Mouse (Mus musculus): Measurements from ENCODE around the gene Tmem108. TPM values are rescaled to one million over a fixed set of nuclear protein-coding genes. Genes with fewer than 3 reads are reported as not detected.
A peak's percentile ranks its signal among the peaks of the same experiment; 100 is the strongest.

Tmem108 gene
- polyA plus RNA-seq, 1 experiment from 2014 or later: 11.5 TPM

- H3K9me3 ChIP-seq (replicated peaks): no peaks in the 10 kb centered on the region
- 93% methylated on average over 4 of the region's 4 CpGs for WGBS
- no peak overlapping the region for H3K4me3 ChIP-seq
- H3K27ac ChIP-seq: no peak overlapping the region
- H3K4me1 ChIP-seq: peaks cover 3% of the 10 kb centered on the region; the same call in 1 of the 2 replicates
- no peaks in the 10 kb centered on the region for H3K36me3 ChIP-seq
- H3K27me3 ChIP-seq (ENCODE audit: low read depth, poor library complexity, severe bottlenecking): no peaks in the 10 kb centered on the region
- no peak for DNase-seq (ENCODE audit: low spot score)
Measured at GRCm38 (mm10) chr9:103641340-103641739, 120.3 kb downstream of the Tmem108 start.

- 55% methylated on average over 1 of the region's 1 CpGs for WGBS
- DNase-seq (ENCODE audit: low spot score): no peak
- H3K4me3 ChIP-seq: no peak overlapping the region
- H3K27me3 ChIP-seq (ENCODE audit: low read depth, poor library complexity, severe bottlenecking): no peaks in the 10 kb centered on the region
- H3K9me3 ChIP-seq (replicated peaks): no peaks in the 10 kb centered on the region
- no peaks in the 10 kb centered on the region for H3K36me3 ChIP-seq
- H3K4me1 ChIP-seq: peaks cover 4% of the 10 kb centered on the region; the same call in 1 of the 2 replicates
- H3K27ac ChIP-seq: no peak overlapping the region
Measured at GRCm38 (mm10) chr9:103639413-103639812, 122.2 kb downstream of the Tmem108 start.

DNA sequence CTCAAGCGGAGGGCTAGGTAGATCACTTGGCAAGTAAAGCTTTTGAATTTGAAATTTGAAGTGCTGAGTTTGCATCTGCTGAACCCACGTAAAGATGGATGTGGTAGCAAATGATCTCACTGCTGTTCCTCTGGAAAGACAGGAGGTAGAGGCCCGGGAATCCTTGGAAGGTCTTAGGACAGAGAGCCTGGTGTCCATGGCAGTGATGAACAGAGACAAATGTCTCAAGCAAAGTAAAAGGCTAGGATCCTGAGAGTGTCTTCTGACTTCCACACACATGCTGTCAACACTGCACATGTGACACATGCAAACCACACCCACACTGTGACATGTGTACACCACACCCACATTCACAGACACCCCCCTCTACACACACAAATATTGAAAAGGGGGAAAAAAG lies 124.2 kb downstream of the Tmem108 start:
- no peaks in the 10 kb centered on the region for H3K36me3 ChIP-seq
- no peaks in the 10 kb centered on the region for H3K27me3 ChIP-seq (ENCODE audit: low read depth, poor library complexity, severe bottlenecking)
- peaks cover 4% of the 10 kb centered on the region; the same call in 1 of the 2 replicates for H3K4me1 ChIP-seq
- WGBS: 68% methylated on average over 3 of the region's 3 CpGs
- no peak overlapping the region for H3K4me3 ChIP-seq
- no peak for DNase-seq (ENCODE audit: low spot score)
- no peaks in the 10 kb centered on the region for H3K9me3 ChIP-seq (replicated peaks)
- H3K27ac ChIP-seq: no peak overlapping the region

- no peak overlapping the region for H3K4me3 ChIP-seq
- H3K4me1 ChIP-seq: peaks cover 4% of the 10 kb centered on the region; the same call in 1 of the 2 replicates
- DNase-seq (ENCODE audit: low spot score): no peak
- H3K36me3 ChIP-seq: no peaks in the 10 kb centered on the region
- WGBS: 46% methylated on average over 3 of the region's 3 CpGs
- H3K27ac ChIP-seq: no peak overlapping the region
- no peaks in the 10 kb centered on the region for H3K27me3 ChIP-seq (ENCODE audit: low read depth, poor library complexity, severe bottlenecking)
- no peaks in the 10 kb centered on the region for H3K9me3 ChIP-seq (replicated peaks)
Measured at GRCm38 (mm10) chr9:103636847-103637246, 124.8 kb downstream of the Tmem108 start.

DNA sequence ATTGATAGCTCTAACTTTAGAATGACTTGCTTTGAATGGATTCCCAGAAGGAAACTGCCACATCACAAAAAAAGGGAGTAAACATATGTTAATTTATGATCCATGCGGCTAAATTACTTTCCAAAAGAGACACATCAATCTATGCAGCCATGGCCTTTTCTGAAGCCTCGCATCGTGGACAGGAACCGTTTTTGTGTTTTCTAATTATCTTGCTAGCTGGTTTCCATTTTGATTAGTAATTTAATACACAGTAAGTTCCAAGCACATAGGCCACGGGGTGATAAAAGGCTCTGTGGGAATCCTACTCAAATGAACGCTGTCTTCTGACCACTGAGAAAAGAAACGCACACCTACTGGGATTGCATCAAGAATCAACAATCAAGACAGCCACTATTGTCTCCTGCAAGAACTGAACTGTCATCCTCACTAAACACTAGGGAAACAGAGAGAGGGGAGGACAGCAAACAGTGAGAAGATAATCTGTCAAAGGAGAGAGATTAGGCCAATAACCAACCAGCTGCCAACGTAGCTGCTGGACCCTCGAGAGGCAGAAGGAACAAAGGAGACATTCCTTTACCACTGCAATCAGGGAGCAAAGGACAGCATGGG lies 132.7 kb downstream of the Tmem108 start:
- Histone ChIP-seq H3K36me3 (no peaks in the 10 kb centered on the region), H3K4me1 (peaks cover 1% of the 10 kb centered on the region), H3K27ac (no peak overlapping the region), H3K27me3 (ENCODE audit: low read depth, poor library complexity, severe bottlenecking) (no peaks in the 10 kb centered on the region), H3K9me3 (replicated peaks) (no peaks in the 10 kb centered on the region), H3K4me3 (no peak overlapping the region)
- DNase-seq (ENCODE audit: low spot score): no peak
- WGBS: 60% methylated on average over 9 of the region's 9 CpGs

GRCm38 (mm10) chr9:103627404-103627900 lies 134.2 kb downstream of the Tmem108 start:
- Histone ChIP-seq H3K4me3 (no peak overlapping the region), H3K4me1 (peaks cover 13% of the 10 kb centered on the region), H3K27ac (no peak overlapping the region), H3K9me3 (replicated peaks) (no peaks in the 10 kb centered on the region), H3K36me3 (no peaks in the 10 kb centered on the region), H3K27me3 (ENCODE audit: low read depth, poor library complexity, severe bottlenecking) (no peaks in the 10 kb centered on the region)
- no peak for DNase-seq (ENCODE audit: low spot score)
- WGBS: 91% methylated on average over 8 of the region's 8 CpGs

- Histone ChIP-seq H3K4me1 (peaks cover 13% of the 10 kb centered on the region), H3K36me3 (no peaks in the 10 kb centered on the region), H3K27ac (no peak overlapping the region), H3K27me3 (ENCODE audit: low read depth, poor library complexity, severe bottlenecking) (no peaks in the 10 kb centered on the region), H3K9me3 (replicated peaks) (no peaks in the 10 kb centered on the region), H3K4me3 (no peak overlapping the region)
- DNase-seq (ENCODE audit: low spot score): no peak
- 89% methylated on average over 4 of the region's 4 CpGs for WGBS
Measured at GRCm38 (mm10) chr9:103626156-103626555, 135.5 kb downstream of the Tmem108 start.

DNA sequence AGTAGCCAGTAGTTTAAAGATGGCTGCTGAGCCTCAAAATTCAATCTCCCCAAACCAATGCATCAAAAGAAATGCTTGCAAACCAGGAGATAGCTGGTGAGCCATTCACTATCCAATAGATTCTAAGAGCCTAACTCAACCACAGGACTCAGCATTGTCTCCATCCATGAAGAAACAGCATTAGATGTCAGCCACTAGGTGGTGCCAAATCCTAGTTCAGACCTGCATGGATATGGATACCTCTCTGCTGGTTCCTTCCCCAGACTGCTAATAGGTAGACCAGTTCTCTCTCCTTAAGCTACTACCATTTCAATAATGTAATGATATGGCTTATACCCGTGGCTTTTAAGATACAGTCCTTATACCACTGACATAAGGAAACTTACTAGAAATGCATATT lies 137.0 kb downstream of the Tmem108 start:
- WGBS: 52% methylated on average over 1 of the region's 1 CpGs
- Histone ChIP-seq H3K4me1 (peaks cover 16% of the 10 kb centered on the region), H3K27me3 (ENCODE audit: low read depth, poor library complexity, severe bottlenecking) (no peaks in the 10 kb centered on the region), H3K27ac (no peak overlapping the region), H3K4me3 (no peak overlapping the region), H3K36me3 (no peaks in the 10 kb centered on the region), H3K9me3 (replicated peaks) (no peaks in the 10 kb centered on the region)
- peak; percentile 63 for DNase-seq (ENCODE audit: low spot score)

GRCm38 (mm10) chr9:103623560-103624316 lies 137.9 kb downstream of the Tmem108 start:
- no peaks in the 10 kb centered on the region for H3K36me3 ChIP-seq
- peaks cover 23% of the 10 kb centered on the region for H3K4me1 ChIP-seq
- H3K9me3 ChIP-seq (replicated peaks): no peaks in the 10 kb centered on the region
- H3K4me3 ChIP-seq: no peak overlapping the region
- H3K27ac ChIP-seq: peak overlapping the region; percentile 42; the same call in 1 of the 2 replicates
- H3K27me3 ChIP-seq (ENCODE audit: low read depth, poor library complexity, severe bottlenecking): no peaks in the 10 kb centered on the region
- WGBS: 73% methylated on average over 19 of the region's 19 CpGs
- DNase-seq (ENCODE audit: low spot score): no peak

GRCm38 (mm10) chr9:103622988-103623387 lies 138.6 kb downstream of the Tmem108 start:
- Histone ChIP-seq H3K36me3 (no peaks in the 10 kb centered on the region), H3K27ac (no peak overlapping the region), H3K27me3 (ENCODE audit: low read depth, poor library complexity, severe bottlenecking) (no peaks in the 10 kb centered on the region), H3K4me3 (no peak overlapping the region), H3K4me1 (peaks cover 23% of the 10 kb centered on the region), H3K9me3 (replicated peaks) (no peaks in the 10 kb centered on the region)
- no peak for DNase-seq (ENCODE audit: low spot score)
- 83% methylated on average over 5 of the region's 5 CpGs for WGBS

DNA sequence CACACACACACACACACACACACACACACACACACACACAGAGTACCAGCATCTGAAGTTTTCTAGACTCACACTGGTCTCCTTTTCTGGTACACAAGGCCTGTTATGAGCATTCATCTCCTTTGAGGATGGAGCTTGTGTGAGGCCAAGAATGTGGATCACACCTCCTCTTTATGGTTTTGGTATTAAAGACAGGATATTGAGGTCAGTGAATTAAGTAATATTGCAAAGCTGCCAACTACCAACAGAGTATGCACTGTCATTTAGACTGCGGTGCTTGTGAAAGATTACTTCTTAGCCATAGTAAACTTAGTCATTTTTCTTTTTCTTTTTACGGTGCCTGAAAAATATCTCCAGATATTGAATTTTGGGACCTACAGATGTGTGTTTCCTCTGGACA lies 139.8 kb downstream of the Tmem108 start:
- Histone ChIP-seq H3K9me3 (replicated peaks) (no peaks in the 10 kb centered on the region), H3K27me3 (ENCODE audit: low read depth, poor library complexity, severe bottlenecking) (no peaks in the 10 kb centered on the region), H3K36me3 (no peaks in the 10 kb centered on the region), H3K27ac (no peak overlapping the region), H3K4me3 (no peak overlapping the region), H3K4me1 (peaks cover 23% of the 10 kb centered on the region)
- DNase-seq (ENCODE audit: low spot score): no peak
- WGBS: 93% methylated on average over 2 of the region's 2 CpGs

DNA sequence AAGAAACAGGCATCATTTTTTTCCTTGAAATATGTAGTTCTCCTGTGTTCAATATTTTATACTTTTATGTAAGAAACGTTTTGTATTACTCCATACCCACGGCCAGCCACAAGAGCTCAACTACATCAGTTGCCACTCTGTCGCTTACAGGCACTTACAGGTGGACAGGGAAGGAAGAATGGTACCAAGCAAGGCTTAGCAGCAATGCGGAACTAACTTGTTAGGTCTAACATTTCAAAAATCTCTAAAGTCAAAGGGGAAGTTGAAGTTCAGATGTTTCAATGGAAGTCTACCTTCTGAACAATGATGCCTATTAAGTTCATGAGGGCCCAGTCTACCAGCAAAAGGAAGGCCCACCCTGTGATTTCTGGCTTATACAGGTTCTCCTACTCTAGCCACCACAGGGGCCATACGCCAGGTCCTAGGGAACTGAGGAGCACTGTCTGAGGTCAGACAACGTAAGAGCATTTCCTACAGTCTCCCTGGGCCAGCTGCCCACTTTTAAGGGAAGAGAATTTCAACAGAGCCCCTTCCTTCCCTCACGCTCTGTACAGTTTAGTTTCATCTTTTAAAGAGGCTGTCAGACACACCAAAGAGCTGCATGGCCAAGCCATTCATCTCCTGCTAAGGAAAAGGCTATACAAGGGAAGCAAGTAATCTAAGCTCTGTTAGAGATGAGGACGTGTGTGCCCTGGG lies 141.0 kb downstream of the Tmem108 start:
- WGBS: 94% methylated on average over 8 of the region's 8 CpGs
- Histone ChIP-seq H3K27ac (no peak overlapping the region), H3K27me3 (ENCODE audit: low read depth, poor library complexity, severe bottlenecking) (no peaks in the 10 kb centered on the region), H3K36me3 (no peaks in the 10 kb centered on the region), H3K4me3 (no peak overlapping the region), H3K9me3 (replicated peaks) (no peaks in the 10 kb centered on the region), H3K4me1 (peaks cover 23% of the 10 kb centered on the region)
- no peak for DNase-seq (ENCODE audit: low spot score)

DNA sequence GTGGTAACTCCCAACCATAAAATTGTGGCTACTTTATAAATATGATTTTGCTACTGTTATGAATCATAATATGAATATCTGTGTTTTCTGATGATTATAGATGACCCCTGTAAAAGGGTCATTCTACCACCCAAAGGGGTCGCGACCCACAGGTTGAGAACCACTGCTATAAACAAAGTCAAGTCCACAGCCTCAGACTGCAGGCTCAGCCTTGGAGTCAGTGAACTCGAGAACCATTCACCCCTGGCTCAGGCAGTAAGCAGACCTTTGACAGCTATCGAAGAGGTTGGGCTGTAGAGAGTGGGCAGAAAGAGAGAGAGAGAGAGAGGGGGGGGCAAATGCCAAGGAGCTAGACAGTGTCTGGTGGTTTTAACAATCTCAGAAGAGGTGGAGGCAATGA lies 147.4 kb downstream of the Tmem108 start:
- Histone ChIP-seq H3K36me3 (no peaks in the 10 kb centered on the region), H3K27ac (no peak overlapping the region), H3K4me1 (peaks cover 2% of the 10 kb centered on the region), H3K4me3 (no peak overlapping the region), H3K9me3 (replicated peaks) (no peaks in the 10 kb centered on the region), H3K27me3 (ENCODE audit: low read depth, poor library complexity, severe bottlenecking) (no peaks in the 10 kb centered on the region)
- DNase-seq (ENCODE audit: low spot score): no peak
- 93% methylated on average over 4 of the region's 4 CpGs for WGBS
